Mouse (Mus musculus) cerebellum, adult (tissue): ENCODE measurements around the gene Itgam.

Source experiments
- ATAC-seq: cut with Nextera tagmentation; 2 replicates; pipeline ENCODE4 v1.9.2; 2017; ENCODE audit warnings: mild to moderate bottlenecking, moderate library complexity, mixed read lengths; ENCODE audit not compliant: insufficient number of reproducible peaks, low FRiP score, low TSS enrichment

Itgam gene

GRCm38 (mm10) chr7:128053061-128053460 lies 9.4 kb upstream of the Itgam start:
- ATAC-seq, result no peak

GRCm38 (mm10) chr7:128056917-128057444 lies 5.5 kb upstream of the Itgam start:
- ATAC-seq, result no peak

- ATAC-seq, result no peak
Observed at GRCm38 (mm10) chr7:128057860-128058259, 4.6 kb upstream of the Itgam start.

- ATAC-seq, result no peak
Observed at GRCm38 (mm10) chr7:128058576-128058975, 3.9 kb upstream of the Itgam start.

GRCm38 (mm10) chr7:128059091-128059490 lies 3.3 kb upstream of the Itgam start:
- ATAC-seq, result no peak

- no peak for ATAC-seq
Observed at GRCm38 (mm10) chr7:128063211-128063781, 856 bp downstream of the Itgam start.

- ATAC-seq, result no peak
Observed at GRCm38 (mm10) chr7:128065547-128065946, 3.1 kb downstream of the Itgam start.

- ATAC-seq, result no peak
Observed at GRCm38 (mm10) chr7:128067847-128068246, 5.4 kb downstream of the Itgam start.

- ATAC-seq, result no peak
Observed at GRCm38 (mm10) chr7:128069844-128070243, 7.4 kb downstream of the Itgam start.

- ATAC-seq, result no peak
Observed at GRCm38 (mm10) chr7:128071816-128072215, 9.4 kb downstream of the Itgam start.

GRCm38 (mm10) chr7:128080012-128080411 lies 17.6 kb downstream of the Itgam start:
- ATAC-seq, result no peak

GRCm38 (mm10) chr7:128089141-128089540 lies 26.7 kb downstream of the Itgam start:
- ATAC-seq, result no peak

GRCm38 (mm10) chr7:128098135-128098534 lies 35.7 kb downstream of the Itgam start:
- no peak for ATAC-seq

- ATAC-seq, result no peak
Observed at GRCm38 (mm10) chr7:128100742-128101357, 38.4 kb downstream of the Itgam start.

GRCm38 (mm10) chr7:128105246-128105645 lies 42.8 kb downstream of the Itgam start:
- ATAC-seq, result no peak

- ATAC-seq, result no peak
Observed at GRCm38 (mm10) chr7:128107462-128107861, 45.0 kb downstream of the Itgam start.

- ATAC-seq, result no peak
Observed at GRCm38 (mm10) chr7:128110314-128110713, 47.9 kb downstream of the Itgam start.

GRCm38 (mm10) chr7:128112131-128112530 lies 49.7 kb downstream of the Itgam start:
- ATAC-seq, result no peak

- no peak for ATAC-seq
Observed at GRCm38 (mm10) chr7:128114371-128115105, 52.1 kb downstream of the Itgam start.

- ATAC-seq, result no peak
Observed at GRCm38 (mm10) chr7:128115211-128115958, 52.9 kb downstream of the Itgam start.

- ATAC-seq, result no peak
Observed at GRCm38 (mm10) chr7:128116396-128116795, 54.0 kb downstream of the Itgam start.
